Mouse (Mus musculus): ENCODE data around the gene Trafd1.
"Not testable (repeated sequence)": the region's sequence is repeated elsewhere in the genome, so short reads cannot be mapped to it uniquely, and the experiment has no call there.

Trafd1 gene

GRCm38 (mm10) chr5:121384757-121385460 is 523 bp downstream of the Trafd1 start:
- no peak for DNase-seq (ENCODE audit: low spot score in 2 of 2)

- DNase-seq (ENCODE audit: low spot score in 2 of 2) = peak; percentile 30 to 50
Measured at GRCm38 (mm10) chr5:121383857-121384756, 1.3 kb downstream of the Trafd1 start.

- no peak for DNase-seq (ENCODE audit: low spot score in 2 of 2)
Measured at GRCm38 (mm10) chr5:121380692-121381091, 4.7 kb downstream of the Trafd1 start.

- no peak for DNase-seq (ENCODE audit: low spot score in 2 of 2)
Measured at GRCm38 (mm10) chr5:121378678-121379256, 6.7 kb downstream of the Trafd1 start.

GRCm38 (mm10) chr5:121376972-121377371 is 8.5 kb downstream of the Trafd1 start:
- not testable (repeated sequence) for DNase-seq (ENCODE audit: low spot score in 2 of 2)

- DNase-seq (ENCODE audit: low spot score in 2 of 2) = no peak
Measured at GRCm38 (mm10) chr5:121374790-121375189, 10.6 kb downstream of the Trafd1 start.

GRCm38 (mm10) chr5:121371712-121372111 is 13.7 kb downstream of the Trafd1 start:
- no peak for DNase-seq (ENCODE audit: low spot score in 2 of 2)

GRCm38 (mm10) chr5:121367255-121367654 is 18.2 kb downstream of the Trafd1 start:
- DNase-seq (ENCODE audit: low spot score in 2 of 2) = no peak

- DNase-seq (ENCODE audit: low spot score in 2 of 2) = no peak
Measured at GRCm38 (mm10) chr5:121366449-121367225, 18.8 kb downstream of the Trafd1 start.

- DNase-seq (ENCODE audit: low spot score in 2 of 2) = no peak
Measured at GRCm38 (mm10) chr5:121363441-121363840, 22.0 kb downstream of the Trafd1 start.

GRCm38 (mm10) chr5:121361696-121362095 is 23.7 kb downstream of the Trafd1 start:
- DNase-seq (ENCODE audit: low spot score in 2 of 2) = no peak

GRCm38 (mm10) chr5:121359229-121359628 is 26.2 kb downstream of the Trafd1 start:
- no peak for DNase-seq (ENCODE audit: low spot score in 2 of 2)

GRCm38 (mm10) chr5:121343997-121344396 is 41.4 kb downstream of the Trafd1 start:
- DNase-seq (ENCODE audit: low spot score in 2 of 2) = no peak

GRCm38 (mm10) chr5:121342490-121342889 is 42.9 kb downstream of the Trafd1 start:
- no peak for DNase-seq (ENCODE audit: low spot score in 2 of 2)

GRCm38 (mm10) chr5:121340965-121341473 is 44.4 kb downstream of the Trafd1 start:
- no peak for DNase-seq (ENCODE audit: low spot score in 2 of 2)

GRCm38 (mm10) chr5:121339507-121340230 is 45.8 kb downstream of the Trafd1 start:
- no peak for DNase-seq (ENCODE audit: low spot score in 2 of 2)

- no peak for DNase-seq (ENCODE audit: low spot score in 2 of 2)
Measured at GRCm38 (mm10) chr5:121336776-121337175, 48.7 kb downstream of the Trafd1 start.

- no peak for DNase-seq (ENCODE audit: low spot score in 2 of 2)
Measured at GRCm38 (mm10) chr5:121336009-121336408, 49.4 kb downstream of the Trafd1 start.

- DNase-seq (ENCODE audit: low spot score in 2 of 2) = no peak
Measured at GRCm38 (mm10) chr5:121335426-121335825, 50.0 kb downstream of the Trafd1 start.

GRCm38 (mm10) chr5:121334454-121334853 is 51.0 kb downstream of the Trafd1 start:
- no peak for DNase-seq (ENCODE audit: low spot score in 2 of 2)

- DNase-seq (ENCODE audit: low spot score in 2 of 2) = no peak
Measured at GRCm38 (mm10) chr5:121333976-121334375, 51.5 kb downstream of the Trafd1 start.
